Mouse (Mus musculus): ENCODE data around the gene Gm21319. TPM values are rescaled to one million over a fixed set of nuclear protein-coding genes. Genes with fewer than 3 reads are reported as not detected.

Gm21319 gene
- polyA plus RNA-seq (2012; rRNA removed): not detected in 2 replicates

DNA sequence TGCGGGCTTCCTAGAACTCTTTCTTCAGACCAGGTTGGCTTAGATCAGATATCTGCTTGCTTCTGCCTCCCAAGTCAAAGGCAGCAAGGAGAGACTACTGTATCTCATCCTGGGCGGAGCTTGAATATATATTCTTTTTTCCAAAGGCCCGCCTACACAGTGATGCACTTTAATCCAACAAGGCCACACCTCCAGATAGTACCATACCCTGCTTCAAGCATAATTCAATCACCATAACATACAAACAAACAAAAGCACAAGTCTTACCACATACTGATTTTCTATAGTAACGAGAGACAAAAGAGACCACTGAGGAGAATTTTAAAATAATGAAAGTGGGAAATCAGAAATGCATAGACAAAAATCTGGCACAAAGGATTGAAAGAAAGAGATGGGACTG lies at the start of gene Gm21319:
TSS of gene Gm21319 (minus strand) at position 101 of the 400 bp plus-strand sequence.

GRCm38 (mm10) chr12:87816277-87816676 lies 40.7 kb upstream of the Gm21319 start, which contains the start of gene BB287469:
Gene BB287469, plus strand, starts transcription at chr12:87816577.

GRCm38 (mm10) chr12:87795212-87795611 lies 19.7 kb upstream of the Gm21319 start, which contains the start of gene Gm21936:
Gene Gm21936, plus strand, starts transcription at chr12:87795512.

Other genes with a start within 250 kb of the Gm21319 start
- not detected in 2 replicates for gene Oog1, start 173.1 kb downstream of the Gm21319 start, polyA plus RNA-seq (2012; rRNA removed)
- not detected in 2 replicates for gene Gm4027, start 156.9 kb downstream of the Gm21319 start, polyA plus RNA-seq (2012; rRNA removed)
- gene Gm16381, start 131.1 kb downstream of the Gm21319 start, polyA plus RNA-seq (2012; rRNA removed): not detected in 2 replicates
- not detected in 2 replicates for gene Gm21936, start 19.8 kb upstream of the Gm21319 start, polyA plus RNA-seq (2012; rRNA removed)
- not detected in 2 replicates for gene BB287469, start 40.8 kb upstream of the Gm21319 start, polyA plus RNA-seq (2012; rRNA removed)
- not detected in 2 replicates for gene Gm2001, start 66.6 kb upstream of the Gm21319 start, polyA plus RNA-seq (2012; rRNA removed)
- gene Gm2016, start 98.3 kb upstream of the Gm21319 start, polyA plus RNA-seq (2012; rRNA removed): not detected in 2 replicates
- not detected in 2 replicates for gene Gm2022, start 119.6 kb upstream of the Gm21319 start, polyA plus RNA-seq (2012; rRNA removed)
- gene Gm2035, start 144.1 kb upstream of the Gm21319 start, polyA plus RNA-seq (2012; rRNA removed): not detected in 2 replicates
- gene Gm2042, start 178.3 kb upstream of the Gm21319 start, polyA plus RNA-seq (2012; rRNA removed): not detected in 2 replicates
- gene Gm2075, start 236.1 kb upstream of the Gm21319 start, polyA plus RNA-seq (2012; rRNA removed): not detected in 2 replicates
- not detected in 2 replicates for gene Gm6803, start 243.0 kb upstream of the Gm21319 start, polyA plus RNA-seq (2012; rRNA removed)

Measured in central nervous system, embryonic 18 days (tissue).